Mouse (Mus musculus) MEL (cell line): ENCODE measurements around the gene Shisal2b.

Experiments
- CHD1 ChIP-seq: IDR thresholded peaks from 2 replicates; pipeline ENCODE4 v1.6.1; 2012; ENCODE audit warnings: low read depth, mild to moderate bottlenecking, inconsistent platforms, low read length, improper control_type of control experiment
- CTCF ChIP-seq, 3 experiments: IDR thresholded peaks in 2 of 3; conservative IDR thresholded peaks in 1 of 3; 2 replicates each; pipeline ENCODE4 v1.5.1; 2011 to 2012; ENCODE audit warnings: low read length in 3 of 3, low read depth in 2 of 3, mild to moderate bottlenecking in 2 of 3, improper control_type of control experiment in 1 of 3, inconsistent platforms in 1 of 3, mixed read lengths in 1 of 3, moderate library complexity in 1 of 3; ENCODE audit not compliant: control insufficient read depth in 1 of 3, insufficient read depth in 1 of 3, poor library complexity in 1 of 3, severe bottlenecking in 1 of 3
- GABPA ChIP-seq: IDR thresholded peaks from 2 replicates; pipeline ENCODE4 v1.6.1; 2012; ENCODE audit warnings: low read depth, mild to moderate bottlenecking, inconsistent platforms, low read length, improper control_type of control experiment, moderate library complexity
- GATA1 ChIP-seq: IDR thresholded peaks from 2 replicates; pipeline ENCODE4 v1.6.1; 2011; ENCODE audit warnings: low read depth, low read length, improper control_type of control experiment
- MAFK ChIP-seq: IDR thresholded peaks from 2 replicates; pipeline ENCODE4 v1.6.1; 2011; ENCODE audit warnings: low read depth, mild to moderate bottlenecking, low read length, improper control_type of control experiment, borderline replicate concordance
- POLR2A ChIP-seq, 2 experiments: IDR thresholded peaks; 2 replicates each; pipeline ENCODE4 v1.6.1; 2011 to 2012; ENCODE audit warnings: low read length in 2 of 2, mild to moderate bottlenecking in 2 of 2, control low read depth in 1 of 2, improper control_type of control experiment in 1 of 2, low read depth in 1 of 2, moderate library complexity in 1 of 2; ENCODE audit not compliant: control insufficient read depth in 1 of 2, insufficient read depth in 1 of 2, poor library complexity in 1 of 2
- POLR2AphosphoS5 ChIP-seq: IDR thresholded peaks from 2 replicates; pipeline ENCODE4 v1.6.1; 2012; ENCODE audit warnings: low read depth, borderline replicate concordance, mild to moderate bottlenecking, inconsistent platforms, low read length, moderate library complexity, mixed read lengths
- SMC3 ChIP-seq: IDR thresholded peaks from 2 replicates; pipeline ENCODE4 v1.6.1; 2011; ENCODE audit warnings: low read depth, low read length, improper control_type of control experiment
- TCF12 ChIP-seq: IDR thresholded peaks from 2 replicates; pipeline ENCODE4 v1.6.1; 2014; ENCODE audit warnings: low read depth, mild to moderate bottlenecking, inconsistent platforms, low read length, improper control_type of control experiment, moderate library complexity

DNA sequence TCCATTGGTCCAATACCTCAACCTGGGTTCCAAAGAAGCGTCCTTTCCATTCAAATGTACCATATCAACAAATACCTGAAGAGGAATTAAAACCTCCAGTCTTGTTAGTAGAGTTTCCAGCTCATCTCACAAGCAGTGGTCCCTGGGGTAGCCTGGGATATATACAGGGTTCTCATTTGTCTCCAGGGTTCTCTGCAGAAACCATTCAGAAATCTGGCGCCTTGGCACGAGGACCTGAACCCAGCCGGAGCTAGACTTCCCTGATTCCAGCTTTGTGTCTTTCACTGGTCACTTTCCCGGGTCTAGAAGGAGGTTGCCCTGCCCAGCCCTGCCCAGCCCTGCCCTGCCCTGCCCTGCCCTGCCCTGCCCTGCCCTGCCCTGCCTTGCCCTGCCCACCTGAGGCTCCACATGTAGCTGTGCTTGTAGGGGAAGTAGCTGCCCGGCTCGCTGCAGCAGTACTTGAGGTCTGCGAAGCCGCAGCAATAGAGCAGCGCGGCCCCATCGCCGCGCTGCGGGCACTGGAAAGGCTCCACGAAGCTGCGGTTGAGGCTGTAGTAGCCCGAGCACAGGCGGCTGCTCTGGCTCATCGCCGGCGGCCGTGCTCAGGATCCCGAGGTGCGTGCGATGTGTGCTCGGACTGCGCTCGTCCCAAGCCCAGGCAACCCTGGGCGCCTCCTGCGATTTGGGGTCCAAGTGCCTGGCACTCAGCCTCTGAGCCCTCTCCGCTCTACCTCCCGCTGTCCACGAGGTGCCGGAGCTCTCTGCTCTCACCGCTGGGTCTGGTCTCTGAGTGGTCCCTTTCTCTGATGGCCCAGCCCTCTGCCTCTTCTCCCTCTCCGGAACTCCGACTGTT lies at the start of gene Shisal2b:
- TF ChIP-seq SMC3 (no peak), CHD1 (no peak), CTCF (IDR thresholded peaks at IDR 0.05 in 2 of 3, conservative IDR thresholded peaks at IDR 0.05 in 1 of 3; ENCODE audit: control insufficient read depth in 1 of 3, insufficient read depth in 1 of 3, low read depth in 2 of 3, low read length in 3 of 3, poor library complexity in 1 of 3, severe bottlenecking in 1 of 3) (no peak), GATA1 (no peak), GABPA (no peak), MAFK (no peak), POLR2A (IDR thresholded peaks at IDR 0.05; ENCODE audit: control insufficient read depth in 1 of 2, insufficient read depth in 1 of 2, low read depth in 1 of 2, low read length in 2 of 2, poor library complexity in 1 of 2) (no peak), POLR2AphosphoS5 (no peak), TCF12 (no peak)
